7 mouse cellular contexts compared by ENCODE assay signal in genomic region chr2:60444711-60445509, GRCm38 (mm10).
A peak's percentile ranks its signal among the peaks of the same experiment; 100 is the strongest.
DNase-seq lines count a peak whose midpoint lies in the region; ATAC-seq and TF ChIP-seq lines count a peak whose summit lies in the region.

No protein-coding gene starts in this region.

- WGBS in liver, embryonic 12.5 days (ENCODE audit: insufficient replicate concordance): 68% methylated on average over 9 of the region's 9 CpGs

- H3ac ChIP-seq in myocyte (ENCODE audit: control insufficient read depth, insufficient read length): no peak overlapping the region

- no peaks in the 10 kb centered on the region for H3K27me3 ChIP-seq in myocyte (ENCODE audit: control insufficient read depth, insufficient read depth, insufficient read length)
- no peaks in the 10 kb centered on the region for H3K27me3 ChIP-seq in liver, embryonic 12.5 days (replicated peaks)

- no peaks in the 10 kb centered on the region for H3K4me1 ChIP-seq in liver, embryonic 12.5 days

- H3K36me3 ChIP-seq in myocyte (ENCODE audit: control insufficient read depth, insufficient read depth): no peaks in the 10 kb centered on the region
- H3K36me3 ChIP-seq in liver, embryonic 12.5 days: no peaks in the 10 kb centered on the region

- H3K4me3 ChIP-seq in myocyte: no peak overlapping the region
- H3K4me3 ChIP-seq in liver, embryonic 12.5 days: no peak overlapping the region

- no peaks in the 10 kb centered on the region for H3K9me3 ChIP-seq in liver, embryonic 12.5 days (replicated peaks)

- no peak for ATAC-seq in liver, embryonic 12.5 days
- no peak for ATAC-seq in granulocyte monocyte progenitor cell, adult 5-6 weeks (replicated peaks; ENCODE audit: poor library complexity, severe bottlenecking)

- no peak overlapping the region for H3K27ac ChIP-seq in liver, embryonic 12.5 days

- no peak overlapping the region for H3K9ac ChIP-seq in liver, embryonic 12.5 days

- TF ChIP-seq POLR2A in myocyte (IDR thresholded peaks at IDR 0.05; ENCODE audit: insufficient read length, low read depth): no peak

- H3K79me2 ChIP-seq in myocyte (ENCODE audit: control insufficient read depth, insufficient read depth): no peaks in the 10 kb centered on the region

- DNase-seq in brain, embryonic 18.5 days (ENCODE audit: low read depth, low spot score): peak; percentile 26
- peak; percentile 43 for DNase-seq in forelimb bud, embryonic 11.5 days (ENCODE audit: low read depth, low spot score)
- peak; percentile 10 for DNase-seq in kidney, postnatal 14 days
- DNase-seq in adrenal gland, adult 18-20 months (ENCODE audit: low spot score in 2 of 2): no peak

- peak overlapping the region; percentile 12 for H3K4me2 ChIP-seq in myocyte (ENCODE audit: low read depth)
- no peak overlapping the region for H3K4me2 ChIP-seq in liver, embryonic 12.5 days

TF ChIP-seq in myocyte, 11 proteins besides CTCF, POLR2A, EP300 and RAD21:
- TF ChIP-seq MAX (IDR thresholded peaks at IDR 0.05; ENCODE audit: low read depth): no peak
- no peak for TF ChIP-seq MYOG (IDR thresholded peaks at IDR 0.05; ENCODE audit: control insufficient read depth in 1 of 3, insufficient read depth in 1 of 3, insufficient read length in 2 of 3, low read depth in 2 of 3)
- TF ChIP-seq MYOD1 (IDR thresholded peaks at IDR 0.05; ENCODE audit: control insufficient read depth in 1 of 3, insufficient read length in 2 of 3, low read depth in 2 of 3): no peak
- TF ChIP-seq CEBPB (IDR thresholded peaks at IDR 0.05; ENCODE audit: insufficient read depth, poor library complexity, severe bottlenecking): no peak
- TF ChIP-seq POLR2AphosphoS2 (IDR thresholded peaks at IDR 0.05; ENCODE audit: insufficient read length, low read depth): no peak
- no peak for TF ChIP-seq TCF3 (IDR thresholded peaks at IDR 0.05; ENCODE audit: insufficient read length, low read depth)
- no peak for TF ChIP-seq REST (IDR thresholded peaks at IDR 0.05; ENCODE audit: insufficient read depth, insufficient read length)
- no peak for TF ChIP-seq TCF12 (IDR thresholded peaks at IDR 0.05; ENCODE audit: insufficient read depth, poor library complexity, severe bottlenecking)
- TF ChIP-seq SRF (IDR thresholded peaks at IDR 0.05; ENCODE audit: control insufficient read depth, insufficient read length, low read depth): no peak
- no peak for TF ChIP-seq E2F4 (IDR thresholded peaks at IDR 0.05; ENCODE audit: insufficient read depth)
- no peak for TF ChIP-seq USF1 (IDR thresholded peaks at IDR 0.05; ENCODE audit: low read depth)

Comparison
In these comparisons a context has a peak if more than half of its experiments do, and no peak if none do; other contexts are left out.
1. DNase-seq: peak in brain, embryonic 18.5 days (single experiment), forelimb bud, embryonic 11.5 days (single experiment) and kidney, postnatal 14 days (single experiment); none in adrenal gland, adult 18-20 months (0 of 2).